Mouse (Mus musculus) lung, postnatal 0 days (tissue): Measurements from ENCODE around the gene Rad51.

Source experiments
- CTCF ChIP-seq: IDR thresholded peaks from 2 replicates; pipeline ENCODE4 v1.5.1; 2016; ENCODE audit warnings: antibody characterized with exemption, mild to moderate bottlenecking
- EP300 ChIP-seq: IDR thresholded peaks from 2 replicates; pipeline ENCODE4 v1.6.1; 2016; ENCODE audit warnings: antibody characterized with exemption, mild to moderate bottlenecking, control low read depth

DNA sequence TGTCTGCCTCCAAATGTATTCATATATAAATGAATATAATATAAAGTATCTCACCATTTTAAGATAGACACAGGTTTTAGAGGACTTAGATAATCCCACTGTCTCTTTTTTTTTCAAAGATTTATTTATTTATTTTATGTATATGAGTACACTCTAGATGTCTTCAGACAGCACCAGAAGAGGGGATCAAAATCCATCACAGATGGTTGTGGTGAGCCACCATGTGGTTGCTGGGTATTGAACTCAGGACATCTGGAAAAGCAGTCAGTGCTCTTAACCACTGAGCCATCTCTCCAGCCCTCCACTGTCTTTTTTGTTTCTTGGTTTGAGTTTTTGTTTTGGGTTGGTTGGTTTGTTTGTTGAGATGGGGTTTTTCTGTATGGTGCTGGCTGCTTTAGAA is 45.2 kb downstream of the Rad51 start:
- TF ChIP-seq CTCF, result no peak
- no peak for TF ChIP-seq EP300
